Mouse (Mus musculus) intestine, postnatal 0 days (tissue): ENCODE measurements at regions not wholly inside any gene's neighbourhood (a gene's known extent, or its start where the extent isn't known, plus 50 kb on each side); places are given as distances from the start of the nearest gene placed in this dataset.

ENCODE experiments used
- ATAC-seq: fragments of 200-750 bp; cut with Nextera tagmentation; 2 replicates; pipeline ENCODE4 v1.8.0; 2017; ENCODE audit warnings: mild to moderate bottlenecking, moderate TSS enrichment, moderate library complexity
- H3K27ac ChIP-seq: fragments of 300-500 bp; sonication (generic); 2 replicates; pipeline ENCODE4 v1.5.1; 2014; ENCODE audit warnings: mild to moderate bottlenecking, low read depth, low read length, moderate library complexity
- H3K27me3 ChIP-seq: fragments of 300-500 bp; sonication (generic); replicated peaks from 2 replicates; pipeline ENCODE4 v1.6.1; 2014; ENCODE audit warnings: low read length, mixed read lengths; ENCODE audit not compliant: control insufficient read depth, insufficient read depth
- H3K36me3 ChIP-seq: fragments of 300-500 bp; sonication (generic); 2 replicates; pipeline ENCODE4 v1.6.1; 2014; ENCODE audit warnings: mild to moderate bottlenecking, moderate library complexity; ENCODE audit not compliant: control insufficient read depth, insufficient read depth
- H3K4me1 ChIP-seq: fragments of 300-500 bp; sonication (generic); replicated peaks from 2 replicates; pipeline ENCODE4 v1.6.1; 2014; ENCODE audit warnings: antibody characterized with exemption, low read length, mixed read lengths; ENCODE audit not compliant: control insufficient read depth, insufficient read depth
- H3K4me2 ChIP-seq: fragments of 300-500 bp; sonication (generic); replicated peaks from 2 replicates; pipeline ENCODE4 v1.6.1; 2014; ENCODE audit warnings: low read depth, mild to moderate bottlenecking, moderate library complexity
- H3K4me3 ChIP-seq: fragments of 300-500 bp; sonication (generic); 2 replicates; pipeline ENCODE4 v1.5.1; 2014; ENCODE audit warnings: low read depth, low read length
- H3K9ac ChIP-seq: fragments of 300-500 bp; sonication (generic); 2 replicates; pipeline ENCODE4 v1.6.1; 2014; ENCODE audit warnings: mild to moderate bottlenecking, low read depth, low read length
- H3K9me3 ChIP-seq: fragments of 300-500 bp; sonication (generic); 2 replicates; pipeline ENCODE4 v1.6.1; 2016; ENCODE audit warnings: mixed run types; ENCODE audit not compliant: control insufficient read depth
- CTCF ChIP-seq: sonication (generic); IDR thresholded peaks from 2 replicates; pipeline ENCODE4 v1.5.1; 2016; ENCODE audit warnings: low read depth, mild to moderate bottlenecking, control low read depth, antibody characterized with exemption, moderate library complexity
- WGBS: fragments of 180-500 bp; shearing (Covaris S2); extraction: QIAGEN DNeasy Blood & Tissue Kit; methylation state at CpG from one replicate; pipeline ENCODE4 v1.1.7; 2014; 5-methylcytosine and 5-hydroxymethylcytosine counted together

GRCm38 (mm10) chr10:115713896-115714295 is 102.7 kb upstream of the Tspan8 start:
- Histone ChIP-seq H3K36me3 (no peaks in the 10 kb centered on the region), H3K9ac (no peak overlapping the region), H3K4me3 (no peak overlapping the region), H3K27me3 (no peaks in the 10 kb centered on the region), H3K4me2 (no peak overlapping the region), H3K9me3 (no peaks in the 10 kb centered on the region), H3K27ac (no peak overlapping the region), H3K4me1 (no peaks in the 10 kb centered on the region)
- no peak for ATAC-seq
- TF ChIP-seq CTCF = peak; percentile 68
- WGBS = 43% methylated on average over 6 of the region's 6 CpGs

DNA sequence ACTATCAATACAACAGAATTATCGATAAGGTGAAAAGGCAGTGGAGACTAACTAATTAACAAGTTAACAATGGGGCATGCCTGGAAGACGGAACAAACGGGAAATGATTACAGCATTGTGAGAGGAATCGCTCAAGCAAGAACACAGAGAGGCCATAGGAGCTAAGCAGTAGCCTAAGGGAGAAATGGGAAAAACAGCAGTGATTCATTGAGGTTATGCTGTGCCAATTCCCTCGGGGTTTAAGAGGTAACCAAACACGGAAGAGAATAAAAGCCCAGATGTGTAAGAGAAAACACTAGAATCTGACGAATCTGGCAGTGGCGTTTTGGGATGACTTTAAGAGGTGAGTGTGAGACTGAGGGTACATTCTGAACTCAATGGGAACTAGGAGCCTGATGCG is 100.5 kb upstream of the Tspan8 start:
- TF ChIP-seq CTCF = no peak
- 81% methylated on average over 9 of the region's 9 CpGs for WGBS

DNA sequence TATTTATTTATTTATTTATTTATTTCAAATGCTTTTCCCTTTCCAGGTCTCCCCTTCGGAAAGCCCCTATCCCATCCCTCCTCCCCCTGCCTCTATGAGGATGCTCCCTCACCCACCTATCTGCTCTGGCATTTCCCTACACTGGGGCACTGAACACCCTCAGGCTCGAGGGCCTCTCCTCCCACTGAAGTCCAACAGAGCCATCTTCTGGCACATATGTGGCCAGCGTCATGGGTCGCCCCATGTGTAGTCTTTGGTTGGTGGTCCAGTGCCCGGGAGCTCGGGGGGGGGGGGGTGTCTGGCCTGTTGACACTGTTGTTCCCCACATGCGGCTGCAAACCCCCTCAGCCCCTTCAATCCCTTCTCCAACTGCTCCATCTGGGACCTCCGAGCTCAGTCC is 99.6 kb upstream of the Tspan8 start:
- H3K27ac ChIP-seq = no peak overlapping the region
- no peaks in the 10 kb centered on the region for H3K9me3 ChIP-seq
- H3K4me2 ChIP-seq = no peak overlapping the region
- no peaks in the 10 kb centered on the region for H3K4me1 ChIP-seq
- no peak overlapping the region for H3K4me3 ChIP-seq
- H3K9ac ChIP-seq = no peak overlapping the region
- no peak for TF ChIP-seq CTCF
- no peaks in the 10 kb centered on the region for H3K27me3 ChIP-seq
- no peak for ATAC-seq
- WGBS = 93% methylated on average over 8 of the region's 8 CpGs
- no peaks in the 10 kb centered on the region for H3K36me3 ChIP-seq

More for the DNA sequence above, 100.5 kb upstream of the Tspan8 start:
- Histone ChIP-seq H3K4me2 (no peak overlapping the region), H3K4me1 (no peaks in the 10 kb centered on the region), H3K4me3 (no peak overlapping the region), H3K9ac (no peak overlapping the region), H3K27ac (no peak overlapping the region), H3K36me3 (no peaks in the 10 kb centered on the region), H3K9me3 (no peaks in the 10 kb centered on the region), H3K27me3 (no peaks in the 10 kb centered on the region)
- no peak for ATAC-seq

DNA sequence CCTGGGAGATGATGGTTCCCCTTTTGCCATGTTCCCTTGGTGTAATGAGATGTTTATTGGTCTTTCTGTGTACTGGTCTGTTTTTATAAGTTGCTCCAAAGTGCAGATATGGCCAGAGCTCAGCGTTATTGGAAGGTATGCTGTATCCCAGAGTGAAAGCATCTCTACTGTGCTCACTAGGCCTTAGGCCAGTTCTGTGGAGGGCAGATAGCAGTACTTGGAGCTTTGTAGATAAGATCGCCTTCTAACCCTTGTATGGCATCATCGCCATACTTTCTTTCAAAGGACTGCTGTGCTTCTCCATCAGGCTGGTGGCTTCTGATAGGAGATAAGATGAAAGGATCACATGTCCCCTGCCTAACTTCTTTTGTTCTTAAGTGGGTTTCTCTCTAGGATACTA is 94.0 kb upstream of the Tspan8 start:
- H3K4me3 ChIP-seq = no peak overlapping the region
- 89% methylated on average over 3 of the region's 3 CpGs for WGBS
- H3K9ac ChIP-seq = no peak overlapping the region
- no peaks in the 10 kb centered on the region for H3K27me3 ChIP-seq
- no peaks in the 10 kb centered on the region for H3K4me1 ChIP-seq
- no peak for TF ChIP-seq CTCF
- H3K27ac ChIP-seq = no peak overlapping the region
- no peak overlapping the region for H3K4me2 ChIP-seq
- ATAC-seq = no peak
- H3K9me3 ChIP-seq = no peaks in the 10 kb centered on the region
- H3K36me3 ChIP-seq = no peaks in the 10 kb centered on the region

DNA sequence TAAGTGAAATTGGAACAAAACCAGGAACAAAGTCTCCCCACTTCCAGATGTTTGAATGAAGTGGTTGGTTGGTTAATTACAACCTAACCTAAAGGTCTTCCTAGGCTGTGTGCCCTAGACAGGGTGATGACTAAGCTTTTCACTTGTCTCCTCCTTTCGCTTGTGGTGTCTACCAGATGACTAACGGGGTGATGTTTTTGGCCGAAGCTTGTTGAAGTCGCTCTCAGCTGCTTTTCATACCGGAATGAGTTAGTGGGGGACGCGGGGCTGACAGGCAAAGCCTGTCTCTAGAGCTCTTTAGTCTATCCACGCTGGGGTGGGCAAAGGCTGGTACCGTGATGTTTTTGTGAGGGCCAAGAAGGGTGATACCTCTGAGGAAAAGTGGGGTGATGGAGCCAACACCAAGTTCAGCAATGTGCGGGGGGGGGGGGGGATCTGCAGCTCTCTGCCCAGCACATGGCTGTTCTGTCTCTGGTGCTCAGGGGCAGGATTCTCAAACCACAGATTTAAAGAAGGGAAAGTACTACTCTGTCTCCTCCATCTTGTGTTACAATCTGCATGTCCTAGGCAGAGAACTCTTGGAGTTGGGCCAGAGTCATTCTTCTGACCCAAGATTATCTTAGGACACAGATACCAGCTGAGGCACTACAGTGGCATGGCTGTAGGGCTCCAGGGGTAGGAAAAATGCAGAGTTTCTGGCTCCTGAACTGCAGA is 73.8 kb upstream of the Tspan8 start:
- H3K36me3 ChIP-seq = no peaks in the 10 kb centered on the region
- no peak overlapping the region for H3K27ac ChIP-seq
- H3K4me3 ChIP-seq = no peak overlapping the region
- H3K4me1 ChIP-seq = no peaks in the 10 kb centered on the region
- ATAC-seq = no peak
- H3K4me2 ChIP-seq = no peak overlapping the region
- TF ChIP-seq CTCF = no peak
- H3K27me3 ChIP-seq = no peaks in the 10 kb centered on the region
- 92% methylated on average over 10 of the region's 10 CpGs for WGBS
- H3K9ac ChIP-seq = no peak overlapping the region
- no peaks in the 10 kb centered on the region for H3K9me3 ChIP-seq

DNA sequence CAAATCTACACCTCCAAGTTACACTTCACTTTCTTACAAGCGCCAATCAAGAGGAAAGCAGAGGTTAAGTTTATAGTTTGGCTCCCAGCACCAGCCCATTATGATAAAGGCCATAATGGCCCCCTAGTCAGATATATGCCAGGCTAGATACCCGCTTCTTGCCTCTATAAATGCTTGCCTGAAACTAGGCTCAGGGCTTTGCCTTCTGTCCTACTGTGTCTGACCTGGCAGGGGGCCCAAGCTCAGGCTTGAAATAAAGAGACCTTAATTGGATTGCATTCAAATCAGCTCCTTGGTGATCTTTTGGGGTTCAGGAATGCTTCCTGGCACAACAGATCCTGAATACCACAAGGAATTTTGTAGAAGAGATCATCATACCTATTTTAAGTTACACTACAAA is 66.8 kb upstream of the Tspan8 start:
- Histone ChIP-seq H3K4me1 (no peaks in the 10 kb centered on the region), H3K4me3 (no peak overlapping the region), H3K9me3 (no peaks in the 10 kb centered on the region), H3K9ac (no peak overlapping the region), H3K27ac (no peak overlapping the region), H3K36me3 (no peaks in the 10 kb centered on the region), H3K27me3 (no peaks in the 10 kb centered on the region), H3K4me2 (no peak overlapping the region)
- no peak for TF ChIP-seq CTCF
- ATAC-seq = no peak
- WGBS = 89% methylated on average over 2 of the region's 2 CpGs

DNA sequence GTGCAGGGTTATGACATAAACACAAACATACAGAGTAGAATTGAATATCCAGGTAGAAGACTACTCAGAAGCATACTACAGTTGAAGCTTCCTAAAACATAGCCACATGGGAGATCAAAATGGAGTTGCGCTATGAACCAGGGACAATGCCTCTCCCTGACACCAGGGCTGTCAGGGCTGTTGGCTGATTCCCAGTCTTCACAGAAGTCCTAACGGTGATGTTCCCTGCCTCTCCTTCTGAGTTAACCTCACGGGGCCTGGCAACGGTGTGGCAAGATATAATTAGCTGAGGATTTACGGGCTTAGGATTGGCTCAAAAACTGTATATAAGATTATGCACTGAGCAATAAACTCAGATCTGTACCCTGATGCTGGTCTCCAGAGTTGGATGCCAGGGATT is 66.4 kb upstream of the Tspan8 start:
- TF ChIP-seq CTCF = no peak
- Histone ChIP-seq H3K27ac (no peak overlapping the region), H3K4me3 (no peak overlapping the region), H3K9ac (no peak overlapping the region), H3K4me1 (no peaks in the 10 kb centered on the region), H3K9me3 (no peaks in the 10 kb centered on the region), H3K4me2 (no peak overlapping the region), H3K36me3 (no peaks in the 10 kb centered on the region), H3K27me3 (no peaks in the 10 kb centered on the region)
- WGBS = 81% methylated on average over 5 of the region's 5 CpGs
- ATAC-seq = no peak
